Comparison of ENCODE assay signal across 19 mouse cellular contexts in the genomic region with DNA sequence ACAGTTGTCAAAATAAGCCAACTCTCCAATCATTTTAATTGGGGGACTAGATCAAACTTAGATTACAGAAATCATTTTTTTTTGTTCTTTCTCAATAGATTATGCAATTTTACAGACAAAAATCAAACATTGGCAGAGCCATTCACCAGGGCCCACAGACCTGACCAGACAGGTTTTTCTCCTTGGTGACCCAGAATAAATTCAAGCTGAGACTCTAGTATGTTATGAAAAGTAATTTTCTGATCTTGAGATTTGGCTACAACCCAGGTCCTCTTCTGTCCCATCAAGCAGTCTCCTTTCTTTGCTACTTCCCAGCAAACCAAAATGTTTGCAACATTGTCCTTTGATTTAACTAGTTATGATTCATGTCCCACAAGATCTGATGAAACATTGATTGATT.
DNase-seq lines count a peak whose midpoint lies in the region; ATAC-seq and TF ChIP-seq lines count a peak whose summit lies in the region.
"Had no signal": no experiment of that assay in that cellular context is flagged by ENCODE, and none has a peak within 500 bp of the region (broad histone marks: within the 10 kb centered on the region; RNA-seq: fewer than 3 reads in every experiment).

No protein-coding gene starts in this region.

- no peak for TF ChIP-seq POLR2A in liver, adult 2 months (IDR thresholded peaks at IDR 0.05; ENCODE audit: extremely low read depth, insufficient read depth, low read length)

- ATAC-seq in liver, embryonic 12.5 days, result no peak
- peak; percentile 57 for ATAC-seq in lung, postnatal 0 days
- ATAC-seq in midbrain, postnatal 0 days (ENCODE audit: low FRiP score), result no peak
- ATAC-seq: forebrain, embryonic 15.5 days had no signal

- H3K9me3 ChIP-seq in liver, embryonic 12.5 days (replicated peaks), result no peaks in the 10 kb centered on the region
- no peaks in the 10 kb centered on the region for H3K9me3 ChIP-seq in lung, postnatal 0 days (ENCODE audit: low read length)
- no peaks in the 10 kb centered on the region for H3K9me3 ChIP-seq in heart, embryonic 10.5 days
- no peaks in the 10 kb centered on the region for H3K9me3 ChIP-seq in midbrain, postnatal 0 days (ENCODE audit: low read length)
- H3K9me3 ChIP-seq: embryonic facial prominence, embryonic 13.5 days; forebrain, embryonic 15.5 days; heart, embryonic 12.5 days; hindbrain, embryonic 10.5 days had no signal

- no peaks in the 10 kb centered on the region for H3K36me3 ChIP-seq in liver, adult 2 months (ENCODE audit: control insufficient read depth, insufficient read depth, low read length)
- H3K36me3 ChIP-seq in liver, embryonic 12.5 days, result no peaks in the 10 kb centered on the region
- no peaks in the 10 kb centered on the region for H3K36me3 ChIP-seq in lung, postnatal 0 days (ENCODE audit: insufficient read depth, low read length)
- H3K36me3 ChIP-seq in heart, embryonic 10.5 days, result no peaks in the 10 kb centered on the region
- H3K36me3 ChIP-seq in midbrain, postnatal 0 days (ENCODE audit: insufficient read depth, low read length), result no peaks in the 10 kb centered on the region
- H3K36me3 ChIP-seq: embryonic facial prominence, embryonic 13.5 days; forebrain, embryonic 15.5 days; heart, embryonic 12.5 days; hindbrain, embryonic 10.5 days had no signal

- TF ChIP-seq CTCF in liver, adult 2 months (IDR thresholded peaks at IDR 0.05; ENCODE audit: low read depth, low read length), result no peak
- no peak for TF ChIP-seq CTCF in lung, postnatal 0 days (IDR thresholded peaks at IDR 0.05)
- TF ChIP-seq CTCF in midbrain, postnatal 0 days (IDR thresholded peaks at IDR 0.05), result no peak

- H3K4me1 ChIP-seq in liver, adult 2 months (ENCODE audit: control insufficient read depth, insufficient read depth, low read length), result no peaks in the 10 kb centered on the region; the same call in 1 of the 2 replicates
- no peaks in the 10 kb centered on the region for H3K4me1 ChIP-seq in liver, embryonic 12.5 days
- no peaks in the 10 kb centered on the region for H3K4me1 ChIP-seq in lung, postnatal 0 days (ENCODE audit: insufficient read depth, low read depth, low read length)
- no peaks in the 10 kb centered on the region for H3K4me1 ChIP-seq in heart, embryonic 10.5 days
- H3K4me1 ChIP-seq in midbrain, postnatal 0 days (ENCODE audit: insufficient read depth, low read length), result no peaks in the 10 kb centered on the region
- H3K4me1 ChIP-seq: embryonic facial prominence, embryonic 13.5 days; forebrain, embryonic 15.5 days; heart, embryonic 12.5 days; hindbrain, embryonic 10.5 days had no signal

- no peak for TF ChIP-seq EP300 in lung, postnatal 0 days (IDR thresholded peaks at IDR 0.05)

- no peak overlapping the region for H3K27ac ChIP-seq in liver, adult 2 months (replicated peaks; ENCODE audit: insufficient read depth, low read depth, low read length)
- H3K27ac ChIP-seq in liver, embryonic 12.5 days, result no peak overlapping the region
- H3K27ac ChIP-seq in lung, postnatal 0 days (ENCODE audit: low read length), result no peak overlapping the region
- no peak overlapping the region for H3K27ac ChIP-seq in heart, embryonic 10.5 days
- H3K27ac ChIP-seq in midbrain, postnatal 0 days (ENCODE audit: low read depth, low read length), result no peak overlapping the region
- H3K27ac ChIP-seq: embryonic facial prominence, embryonic 13.5 days; forebrain, embryonic 15.5 days; heart, adult 2 months; hindbrain, embryonic 10.5 days; hindbrain, embryonic 14.5 days had no signal

- no peak overlapping the region for H3K4me3 ChIP-seq in liver, adult 2 months (ENCODE audit: insufficient read depth, low read depth, low read length)
- H3K4me3 ChIP-seq in liver, embryonic 12.5 days, result no peak overlapping the region
- no peak overlapping the region for H3K4me3 ChIP-seq in lung, postnatal 0 days (ENCODE audit: low read depth, low read length)
- H3K4me3 ChIP-seq in heart, embryonic 10.5 days, result no peak overlapping the region
- no peak overlapping the region for H3K4me3 ChIP-seq in midbrain, postnatal 0 days (ENCODE audit: low read depth, low read length)
- H3K4me3 ChIP-seq: embryonic facial prominence, embryonic 13.5 days; erythroblast, embryonic 14.5 days; forebrain, embryonic 15.5 days; heart, adult 2 months; heart, embryonic 12.5 days; hindbrain, embryonic 10.5 days had no signal

- no peak overlapping the region for H3K9ac ChIP-seq in liver, adult 2 months (ENCODE audit: low read depth, low read length)
- H3K9ac ChIP-seq in liver, embryonic 12.5 days, result no peak overlapping the region
- H3K9ac ChIP-seq in lung, postnatal 0 days (replicated peaks; ENCODE audit: low read depth), result no peak overlapping the region
- H3K9ac ChIP-seq in midbrain, postnatal 0 days (replicated peaks; ENCODE audit: low read length, poor library complexity, severe bottlenecking), result no peak overlapping the region
- H3K9ac ChIP-seq: embryonic facial prominence, embryonic 13.5 days; forebrain, embryonic 15.5 days; heart, embryonic 12.5 days; hindbrain, embryonic 14.5 days had no signal

- H3K27me3 ChIP-seq in liver, adult 2 months (ENCODE audit: control insufficient read depth, insufficient read depth, low read length), result no peaks in the 10 kb centered on the region
- H3K27me3 ChIP-seq in liver, embryonic 12.5 days (replicated peaks), result no peaks in the 10 kb centered on the region
- H3K27me3 ChIP-seq in lung, postnatal 0 days (replicated peaks; ENCODE audit: insufficient read depth, low read length), result no peaks in the 10 kb centered on the region
- no peaks in the 10 kb centered on the region for H3K27me3 ChIP-seq in heart, embryonic 10.5 days (ENCODE audit: insufficient read depth, poor library complexity, severe bottlenecking)
- no peaks in the 10 kb centered on the region for H3K27me3 ChIP-seq in midbrain, postnatal 0 days (ENCODE audit: insufficient read depth, low read length)
- H3K27me3 ChIP-seq: forebrain, embryonic 15.5 days; heart, embryonic 12.5 days had no signal

- H3K4me2 ChIP-seq in liver, embryonic 12.5 days, result no peak overlapping the region
- no peak overlapping the region for H3K4me2 ChIP-seq in lung, postnatal 0 days (replicated peaks; ENCODE audit: low read depth, low read length)
- H3K4me2 ChIP-seq in midbrain, postnatal 0 days (ENCODE audit: low read depth, low read length, poor library complexity, severe bottlenecking), result no peak overlapping the region
- H3K4me2 ChIP-seq: embryonic facial prominence, embryonic 13.5 days; forebrain, embryonic 15.5 days; heart, embryonic 12.5 days; hindbrain, embryonic 14.5 days had no signal

- H3K79me2 ChIP-seq in liver, adult 2 months (ENCODE audit: control insufficient read depth, insufficient read depth, low read length), result no peaks in the 10 kb centered on the region

- peak; percentile 24 for DNase-seq in liver, adult 2 months (ENCODE audit: extremely low read depth, low read depth, low spot score)
- DNase-seq in fat pad, adult 2 months (ENCODE audit: extremely low read depth, low read depth, low spot score), result peak; percentile 25
- peak; percentile 27 for DNase-seq in lung, postnatal 0 days (ENCODE audit: low spot score)
- DNase-seq in lung, postnatal 36 days, result peak; percentile 61
- DNase-seq in heart, embryonic 10.5 days (ENCODE audit: low spot score), result no peak
- DNase-seq in midbrain, postnatal 0 days (ENCODE audit: low spot score), result no peak
- DNase-seq: adrenal gland, postnatal 10 days; cerebellum, adult 11 months; cerebellum, adult 8-10 months; cerebellum, postnatal 14 days; gastrocnemius, postnatal 36 days; heart, adult 2 months had no signal

Comparison
In these comparisons a context has a peak if more than half of its experiments do, and no peak if none do; other contexts are left out.
1. DNase-seq: peak in liver, adult 2 months (single experiment), fat pad, adult 2 months (single experiment), lung, postnatal 0 days (single experiment) and lung, postnatal 36 days (single experiment); none in heart, embryonic 10.5 days (single experiment) and midbrain, postnatal 0 days (single experiment).